Mouse (Mus musculus): ENCODE results near the gene Hoxd12.

Gene Hoxd12

DNA sequence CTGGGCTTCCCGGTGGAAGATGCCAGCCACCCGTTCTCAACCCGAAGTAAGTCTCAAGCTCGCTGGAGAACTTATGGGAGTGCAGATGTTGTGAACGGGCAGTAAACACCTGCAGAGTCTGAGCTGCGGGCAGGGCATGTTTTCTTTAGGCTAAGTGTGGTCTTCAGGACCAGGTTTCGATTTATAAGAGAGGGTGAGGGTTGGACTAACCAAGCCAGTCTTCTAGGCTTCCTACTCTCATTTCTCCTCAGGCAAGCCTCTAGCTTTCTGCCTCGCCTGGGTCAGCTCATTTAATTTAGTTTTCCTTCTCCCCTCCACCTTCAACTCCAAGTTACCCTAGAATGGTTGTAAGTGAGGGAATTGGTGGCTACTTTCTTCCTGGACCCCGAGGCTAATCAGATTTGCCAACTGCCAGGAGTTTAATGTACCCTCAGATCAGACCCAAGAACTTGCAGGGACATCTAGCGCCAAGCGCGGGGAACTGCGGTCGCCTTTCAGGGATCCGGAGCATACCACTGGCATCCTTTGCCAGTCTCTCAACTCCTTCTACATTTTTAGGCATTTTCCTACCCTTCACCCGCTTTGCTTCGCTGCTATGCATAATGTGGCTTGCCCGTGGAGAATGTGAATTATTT, 11.4 kb upstream of the Hoxd12 start:
- no peak for DNase-seq (ENCODE audit: low read depth, low spot score)

- no peak for DNase-seq (ENCODE audit: low read depth, low spot score)
These were observed 8.4 kb upstream of the Hoxd12 start for GRCm38 (mm10) chr2:74666411-74666810.

DNA sequence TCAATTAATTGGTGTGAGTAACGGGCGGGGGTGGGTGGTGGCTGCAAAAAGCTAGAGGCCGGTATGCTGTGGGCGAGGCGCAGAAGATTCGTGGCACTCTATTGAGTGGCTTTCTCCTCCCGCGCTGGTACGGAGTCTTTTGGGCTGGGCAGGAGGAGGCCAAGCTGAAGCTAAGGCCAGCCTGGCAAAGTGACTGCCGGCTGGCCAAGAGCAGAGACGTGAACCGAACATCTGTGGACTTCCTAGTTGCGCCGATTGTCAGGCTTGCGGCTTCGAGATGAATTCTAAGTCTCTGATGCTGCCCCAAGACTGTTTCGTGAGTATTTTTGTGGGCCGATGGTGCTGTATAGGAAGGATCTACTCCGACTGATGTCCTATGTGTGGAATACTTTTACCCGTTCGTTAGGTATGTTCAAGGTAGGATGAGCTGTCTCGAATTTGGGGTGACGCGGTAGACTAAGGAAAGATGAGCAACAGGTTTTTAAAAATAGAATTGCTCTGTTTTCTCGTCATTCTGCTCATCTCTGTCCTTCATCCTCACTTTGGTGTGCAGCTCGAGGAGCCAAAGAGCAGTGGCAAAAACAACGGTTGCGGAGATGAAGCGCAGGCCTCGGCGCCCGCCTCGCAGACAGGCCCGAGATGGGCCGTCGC, 7.5 kb upstream of the Hoxd12 start:
- no peak for DNase-seq (ENCODE audit: low read depth, low spot score)

GRCm38 (mm10) chr2:74667842-74668357, 6.9 kb upstream of the Hoxd12 start, which contains the start of gene Hoxd13:
Gene Hoxd13 (plus strand): TSS chr2:74668310.
- no peak for DNase-seq (ENCODE audit: low read depth, low spot score)

GRCm38 (mm10) chr2:74668370-74669229, 6.2 kb upstream of the Hoxd12 start:
- DNase-seq (ENCODE audit: low read depth, low spot score): no peak

DNA sequence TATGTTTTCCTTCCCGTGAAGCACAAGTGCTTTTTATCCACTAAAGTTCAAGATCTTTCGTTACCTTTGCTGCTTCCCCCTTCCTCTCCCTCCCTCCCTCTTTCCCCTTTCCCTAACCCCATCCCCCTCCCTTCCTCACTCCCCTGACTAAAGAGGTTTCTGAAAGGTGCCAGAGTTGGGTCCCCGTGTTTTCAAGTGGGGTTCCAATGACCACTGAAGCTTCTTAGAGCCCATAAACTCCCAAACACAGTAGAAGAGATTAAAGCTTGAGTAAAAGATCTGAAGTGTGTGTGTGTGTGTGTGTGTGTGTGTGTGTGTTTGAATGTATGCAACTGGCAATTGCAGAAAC, 5.6 kb upstream of the Hoxd12 start:
- no peak for DNase-seq (ENCODE audit: low read depth, low spot score)

DNA sequence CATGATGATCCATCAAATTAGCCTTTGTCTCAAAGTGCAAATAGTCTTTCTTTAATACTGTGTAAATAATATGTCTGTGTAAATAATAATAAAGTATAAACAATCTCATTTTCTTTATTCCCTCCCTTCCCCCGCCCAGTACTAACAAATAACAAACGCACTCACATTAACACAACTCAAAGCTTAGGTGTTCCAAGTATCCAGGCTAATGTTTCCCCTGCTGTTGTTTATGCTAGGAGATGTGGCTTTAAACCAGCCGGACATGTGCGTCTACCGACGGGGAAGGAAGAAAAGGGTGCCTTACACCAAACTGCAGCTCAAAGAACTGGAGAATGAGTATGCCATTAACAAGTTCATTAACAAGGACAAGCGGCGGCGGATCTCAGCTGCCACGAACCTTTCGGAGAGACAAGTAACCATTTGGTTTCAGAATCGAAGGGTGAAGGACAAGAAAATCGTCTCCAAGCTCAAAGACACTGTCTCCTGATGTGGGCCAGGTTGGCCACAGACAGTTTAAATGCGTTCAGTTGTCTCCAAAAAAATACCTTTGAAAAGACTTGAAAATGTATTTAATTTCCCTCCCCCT, 5.1 kb upstream of the Hoxd12 start:
- DNase-seq (ENCODE audit: low read depth, low spot score): no peak

- no peak for DNase-seq (ENCODE audit: low read depth, low spot score)
These were observed 4.1 kb upstream of the Hoxd12 start for GRCm38 (mm10) chr2:74670632-74671188.

DNA sequence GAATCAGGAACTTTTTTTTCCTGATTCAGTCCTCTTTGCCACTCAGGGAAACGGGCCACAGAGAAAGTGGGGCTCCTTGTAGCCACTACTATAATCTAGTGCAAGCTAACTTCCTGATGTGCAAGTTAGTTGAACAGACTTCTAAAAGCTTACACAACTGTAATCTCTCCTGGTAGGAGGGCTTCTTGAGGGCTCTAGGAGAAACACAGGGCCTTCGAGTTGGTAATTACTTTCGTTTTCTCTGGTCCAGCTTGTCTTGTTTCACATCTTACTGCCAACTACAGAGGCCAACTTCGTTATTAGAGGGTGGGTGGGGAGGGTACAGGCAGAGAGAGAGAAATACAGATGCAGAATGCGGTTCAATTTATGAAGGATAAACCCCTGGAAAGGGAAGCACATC, 3.0 kb upstream of the Hoxd12 start:
- DNase-seq (ENCODE audit: low read depth, low spot score): no peak

DNA sequence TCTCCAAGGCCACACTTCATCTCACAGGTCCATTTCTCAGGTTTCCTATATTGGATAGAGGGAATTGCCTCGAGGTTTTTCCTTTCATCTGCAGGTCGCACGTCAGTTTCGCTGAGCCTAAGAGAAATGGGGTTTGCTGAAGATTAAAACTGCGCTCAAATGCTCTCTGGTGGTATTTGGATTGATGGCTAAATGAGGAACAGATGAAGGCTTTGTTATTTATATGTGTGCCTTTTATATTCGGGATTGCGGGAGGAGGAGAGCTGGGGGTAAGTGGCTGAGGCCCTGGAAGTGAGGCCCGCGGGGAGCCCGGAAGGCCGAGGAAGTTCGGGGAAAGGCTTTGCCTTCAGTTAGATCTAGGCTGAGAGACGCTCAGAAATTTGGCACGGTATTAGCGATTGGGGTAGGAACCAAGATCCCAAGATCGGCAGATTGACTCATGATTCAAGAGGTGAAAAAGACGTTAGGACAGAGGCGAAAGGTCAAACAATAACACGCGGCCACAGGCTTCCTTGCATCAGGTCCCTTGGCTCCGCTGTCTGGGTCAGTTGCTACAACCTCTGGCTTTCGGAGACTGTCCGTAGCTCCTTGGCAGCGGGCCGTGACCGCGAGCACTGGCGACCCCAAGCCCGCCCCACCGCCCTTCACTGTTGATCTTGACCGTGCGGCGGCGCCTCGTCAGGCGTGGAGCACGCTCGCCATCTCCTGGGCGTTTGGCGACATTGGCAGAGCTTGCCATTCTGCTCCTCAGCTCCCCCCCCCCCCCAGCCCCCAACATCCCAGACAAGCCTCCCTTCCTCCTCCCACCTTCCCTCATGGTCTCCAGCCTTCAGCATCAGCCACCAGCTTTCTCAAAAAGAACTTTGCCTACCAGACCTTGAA, 2.1 kb upstream of the Hoxd12 start:
- no peak for DNase-seq (ENCODE audit: low read depth, low spot score)

DNA sequence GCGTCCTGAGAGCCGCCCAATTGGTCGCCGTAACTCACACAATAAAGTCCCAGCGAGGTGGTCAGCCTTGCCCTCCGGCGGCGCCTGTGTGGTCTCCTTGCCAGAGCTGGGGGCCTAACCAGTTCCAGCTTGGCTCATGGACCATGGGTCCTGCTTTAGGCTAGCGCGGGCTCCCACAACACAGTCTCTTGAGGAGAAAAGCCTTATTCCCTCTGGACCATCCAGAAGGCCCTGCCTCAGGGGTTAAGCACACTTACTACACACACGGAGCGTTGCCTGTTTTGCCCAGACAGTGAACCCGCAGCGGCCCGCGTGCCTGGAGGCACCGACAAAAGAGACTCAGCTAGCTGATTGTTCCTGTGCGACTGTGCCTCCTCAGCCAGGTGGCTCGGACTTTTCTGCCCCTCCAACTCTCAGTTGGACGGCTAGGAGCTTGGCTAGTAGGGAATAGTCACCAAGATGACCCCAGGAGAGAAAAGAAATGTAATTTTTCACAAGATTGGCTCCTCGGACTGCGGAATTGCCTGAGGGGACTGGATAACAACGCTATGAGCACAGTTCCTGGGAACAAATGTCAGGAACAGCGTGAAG, 883 bp upstream of the Hoxd12 start:
- DNase-seq (ENCODE audit: low read depth, low spot score): no peak

DNA sequence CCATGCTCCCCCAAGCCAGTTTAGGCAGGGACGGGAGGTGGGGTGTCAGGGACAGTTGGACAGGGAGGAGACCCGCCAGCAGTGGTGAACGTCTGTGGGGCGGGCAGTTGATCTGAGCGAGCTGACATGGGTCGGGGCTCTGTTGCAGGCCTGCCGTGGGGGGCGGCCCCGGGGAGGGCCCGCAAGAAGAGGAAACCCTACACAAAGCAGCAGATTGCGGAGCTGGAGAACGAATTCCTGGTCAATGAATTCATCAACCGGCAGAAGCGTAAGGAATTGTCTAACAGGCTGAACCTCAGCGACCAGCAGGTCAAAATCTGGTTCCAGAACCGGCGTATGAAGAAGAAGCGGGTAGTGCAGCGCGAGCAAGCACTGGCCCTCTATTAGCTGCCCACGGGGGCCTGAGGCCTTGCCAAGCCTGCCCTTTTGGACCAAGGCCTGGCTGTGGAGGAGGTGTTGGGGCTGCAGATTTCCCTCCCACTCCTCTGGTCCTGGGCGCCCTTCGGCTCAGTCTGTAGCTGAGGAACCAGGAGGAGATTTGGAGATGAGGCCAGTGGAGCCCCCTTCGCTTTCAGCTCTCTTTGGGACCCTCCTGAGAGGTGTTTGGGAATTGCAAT, 961 bp downstream of the Hoxd12 start:
- no peak for DNase-seq (ENCODE audit: low read depth, low spot score)

- DNase-seq (ENCODE audit: low read depth, low spot score): no peak
These were observed 1.7 kb downstream of the Hoxd12 start for GRCm38 (mm10) chr2:74676376-74677052.

GRCm38 (mm10) chr2:74677106-74677505, 2.3 kb downstream of the Hoxd12 start:
- no peak for DNase-seq (ENCODE audit: low read depth, low spot score)

- no peak for DNase-seq (ENCODE audit: low read depth, low spot score)
These were observed 4.2 kb downstream of the Hoxd12 start, which contains the start of gene Hoxd11 for GRCm38 (mm10) chr2:74678891-74679595. Gene Hoxd11 (plus strand): TSS chr2:74679557.

DNA sequence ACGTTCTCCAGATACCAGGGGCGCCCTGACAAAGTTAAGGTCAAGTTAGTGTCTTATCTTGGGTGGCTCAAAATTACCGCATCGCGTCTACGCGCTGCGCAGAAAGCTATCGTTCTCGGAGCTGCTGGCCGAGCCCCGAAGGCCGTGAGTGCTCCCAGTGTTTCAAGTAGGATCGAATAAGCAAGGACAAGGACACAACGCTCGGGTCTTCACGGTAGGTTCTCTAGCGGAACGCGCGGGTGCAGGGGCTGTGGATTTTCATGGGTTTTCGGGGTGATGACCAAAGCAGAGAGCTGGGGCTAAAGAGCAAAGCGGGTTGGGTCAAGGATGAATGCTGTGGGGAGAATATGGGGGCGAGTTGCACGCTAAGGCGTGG, 4.8 kb downstream of the Hoxd12 start:
- no peak for DNase-seq (ENCODE audit: low read depth, low spot score)

- no peak for DNase-seq (ENCODE audit: low read depth, low spot score)
These were observed 5.2 kb downstream of the Hoxd12 start for GRCm38 (mm10) chr2:74679980-74680379.

- DNase-seq (ENCODE audit: low read depth, low spot score): no peak
These were observed 6.0 kb downstream of the Hoxd12 start for GRCm38 (mm10) chr2:74680561-74681398.
